Mouse (Mus musculus) frontal cortex, postnatal 10 days (tissue): ENCODE measurements around the gene Aqp2.

Experiments used
- DNase-seq, 2 experiments: peaks; one replicate each; pipeline ENCODE4 v3.0.0; 2022; ENCODE audit warnings: low spot score in 2 of 2, mixed read lengths in 1 of 2

Gene Aqp2

GRCm38 (mm10) chr15:99590429-99591084, 11.7 kb downstream of the Aqp2 start, which contains the start of gene Aqp5:
Gene Aqp5, plus strand, starts transcription at chr15:99590782.
- DNase-seq = no peak

- DNase-seq = no peak
These were observed 13.3 kb downstream of the Aqp2 start for GRCm38 (mm10) chr15:99592177-99592576.

- DNase-seq = no peak
These were observed 14.0 kb downstream of the Aqp2 start for GRCm38 (mm10) chr15:99592877-99593276.

DNA sequence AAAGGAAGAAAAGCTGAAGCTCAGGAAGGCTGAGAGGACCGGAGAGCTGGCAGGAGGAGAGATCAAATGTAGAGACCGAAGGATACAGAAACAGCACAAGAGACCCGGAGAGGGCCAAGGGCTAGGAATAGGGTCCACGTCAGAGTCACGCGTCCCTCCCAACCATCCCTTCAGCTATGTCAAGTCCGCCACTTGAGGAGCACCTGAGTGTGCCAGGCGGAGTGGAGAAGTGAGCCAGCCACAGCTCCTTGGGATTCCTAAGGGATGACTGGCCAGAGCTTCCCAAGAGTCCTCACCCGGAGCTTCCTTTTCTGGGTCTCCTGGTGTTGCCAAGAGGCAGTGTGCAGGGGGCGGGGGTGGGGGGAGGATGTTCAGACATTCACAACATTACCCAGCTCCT, 16.1 kb downstream of the Aqp2 start:
- DNase-seq = no peak

GRCm38 (mm10) chr15:99596056-99596687, 17.3 kb downstream of the Aqp2 start:
- DNase-seq = peak; percentile 79 to 87

DNA sequence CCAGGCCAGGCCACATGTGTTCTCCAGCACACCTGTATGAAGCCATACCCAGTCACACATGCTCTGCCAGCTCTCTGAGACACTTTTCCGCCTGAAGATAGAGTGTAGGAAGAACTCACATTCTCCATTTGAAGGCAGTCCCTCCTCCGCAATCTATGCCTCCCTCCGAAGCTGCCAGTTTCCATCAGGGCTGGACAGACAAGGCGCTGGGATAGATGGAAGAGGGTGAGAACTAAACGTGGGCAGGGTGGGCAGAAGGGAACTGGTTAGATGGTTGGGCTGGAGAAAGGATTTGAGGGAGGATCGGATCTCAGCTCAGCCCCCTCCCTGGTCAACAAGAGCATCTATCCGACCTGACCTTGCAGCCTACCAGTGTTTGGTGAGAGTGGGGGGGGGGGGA, 18.0 kb downstream of the Aqp2 start:
- no peak for DNase-seq

DNA sequence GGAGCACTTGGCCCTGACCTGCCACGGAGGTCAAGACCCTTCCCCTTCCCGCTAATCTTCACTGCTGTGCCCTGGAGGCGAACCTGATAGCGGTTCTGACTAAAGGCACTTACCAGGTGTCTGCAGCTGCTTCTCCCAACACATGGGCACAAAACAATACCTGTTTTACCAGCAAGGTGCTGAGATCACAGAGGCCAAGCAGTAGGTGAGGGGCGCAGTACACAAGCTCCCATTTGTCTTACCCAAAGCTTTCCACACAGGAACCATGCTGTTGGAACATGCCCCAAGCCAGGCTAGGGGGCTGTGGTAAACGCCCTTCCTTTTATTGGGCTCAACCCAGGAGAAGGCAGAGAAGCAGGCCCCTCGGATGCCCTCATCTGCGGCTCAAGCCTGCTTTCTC, 18.7 kb downstream of the Aqp2 start:
- no peak for DNase-seq

- peak in 1 of 2 experiments; percentile 54 for DNase-seq
These were observed 20.6 kb downstream of the Aqp2 start for GRCm38 (mm10) chr15:99599245-99600070.

DNA sequence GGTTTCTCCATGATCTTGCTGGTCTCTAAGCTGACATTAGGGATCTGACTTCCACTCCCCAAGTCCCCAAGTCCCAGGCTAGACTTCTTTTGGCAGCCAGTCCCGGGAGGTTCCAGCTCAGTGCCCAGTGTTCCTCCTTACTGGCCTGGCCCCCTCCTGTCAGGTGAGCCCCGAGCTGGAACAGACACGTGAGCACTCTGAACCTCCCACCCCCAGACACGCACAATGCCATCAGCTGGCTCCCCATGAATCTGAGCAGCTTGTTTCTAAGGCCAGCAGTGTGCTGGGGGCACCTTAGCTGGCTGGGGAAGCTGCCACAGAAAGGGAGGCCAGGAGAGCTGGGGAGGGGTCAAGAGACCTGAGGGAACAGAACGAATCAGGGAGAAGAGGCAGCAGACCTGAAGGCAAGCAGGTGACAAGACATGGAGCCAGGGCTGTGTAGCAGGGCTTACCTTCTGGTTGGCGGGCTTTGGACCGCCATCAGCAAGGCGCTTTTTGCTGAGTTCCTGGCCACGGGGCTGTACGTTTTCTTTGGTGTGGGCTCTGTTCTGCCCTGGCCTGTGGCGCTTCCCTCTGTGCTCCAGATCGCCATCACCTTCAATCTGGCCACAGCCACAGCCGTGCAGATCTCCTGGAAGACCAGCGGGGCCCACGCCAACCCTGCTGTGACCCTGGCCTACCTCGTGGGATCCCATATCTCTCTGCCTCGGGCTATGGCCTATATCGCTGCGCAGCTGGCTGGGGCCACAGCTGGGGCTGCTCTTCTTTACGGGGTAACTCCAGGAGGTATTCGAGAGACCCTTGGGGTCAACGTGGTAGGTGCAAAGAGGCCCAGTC, 22.3 kb downstream of the Aqp2 start, which contains the start of gene Aqp6:
Gene Aqp6 (plus strand): TSS at position 415 of the 837 bp plus-strand sequence.
- peak in 1 of 2 experiments; percentile 7 for DNase-seq

- DNase-seq = no peak
These were observed 22.9 kb downstream of the Aqp2 start for GRCm38 (mm10) chr15:99601823-99602120.

DNA sequence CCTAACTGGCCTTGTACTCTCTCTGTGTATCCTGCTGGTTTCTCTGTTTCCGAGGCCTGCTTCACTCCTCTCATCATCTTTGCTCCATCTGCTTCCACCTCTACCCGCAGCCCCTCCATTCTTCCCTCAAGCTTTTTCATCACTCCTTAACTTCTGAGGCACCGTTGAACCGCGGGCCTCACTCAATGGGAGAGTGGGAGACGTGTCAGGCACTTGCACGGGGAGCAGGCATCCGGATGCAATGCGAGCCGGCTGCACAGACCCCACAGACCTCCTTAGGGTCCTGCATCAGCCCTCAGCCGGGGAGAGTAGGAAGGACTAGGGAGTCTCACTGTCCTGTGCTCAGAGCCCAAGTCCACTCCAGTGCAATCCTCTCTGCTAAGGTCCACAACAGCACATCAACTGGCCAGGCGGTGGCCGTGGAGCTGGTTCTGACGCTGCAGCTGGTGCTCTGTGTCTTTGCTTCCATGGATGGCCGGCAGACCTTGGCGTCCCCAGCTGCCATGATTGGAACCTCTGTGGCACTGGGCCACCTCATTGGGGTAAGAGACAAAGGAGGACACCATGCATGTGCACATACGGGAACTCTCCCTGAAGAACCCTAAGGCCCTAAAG, 23.5 kb downstream of the Aqp2 start:
- peak in 1 of 2 experiments; percentile 5 for DNase-seq

GRCm38 (mm10) chr15:99603216-99603615, 24.4 kb downstream of the Aqp2 start:
- DNase-seq = peak in 1 of 2 experiments; percentile 7

- peak in 1 of 2 experiments; percentile 8 for DNase-seq
These were observed 26.7 kb downstream of the Aqp2 start for GRCm38 (mm10) chr15:99605595-99605994.

DNA sequence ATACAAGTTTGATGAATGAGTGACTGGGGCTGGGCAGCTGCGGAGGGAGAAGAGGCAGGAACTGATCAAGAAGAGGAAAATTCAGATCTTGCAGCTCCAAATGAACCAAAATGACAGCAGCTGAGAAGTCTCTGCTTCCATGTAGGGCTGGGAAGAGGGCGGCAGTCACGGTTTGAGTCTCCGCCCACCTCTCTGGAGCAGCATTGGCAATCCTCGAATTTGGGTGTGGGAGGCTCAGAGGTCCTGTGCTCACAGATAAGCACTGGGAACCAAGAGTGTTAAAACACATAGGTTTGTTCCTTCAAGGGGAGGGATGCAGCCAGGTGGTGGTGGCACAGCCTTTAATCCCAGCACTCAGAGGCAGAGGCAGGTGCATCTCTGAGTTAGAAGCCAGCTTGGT, 27.7 kb downstream of the Aqp2 start:
- peak in 1 of 2 experiments; percentile 26 for DNase-seq

DNA sequence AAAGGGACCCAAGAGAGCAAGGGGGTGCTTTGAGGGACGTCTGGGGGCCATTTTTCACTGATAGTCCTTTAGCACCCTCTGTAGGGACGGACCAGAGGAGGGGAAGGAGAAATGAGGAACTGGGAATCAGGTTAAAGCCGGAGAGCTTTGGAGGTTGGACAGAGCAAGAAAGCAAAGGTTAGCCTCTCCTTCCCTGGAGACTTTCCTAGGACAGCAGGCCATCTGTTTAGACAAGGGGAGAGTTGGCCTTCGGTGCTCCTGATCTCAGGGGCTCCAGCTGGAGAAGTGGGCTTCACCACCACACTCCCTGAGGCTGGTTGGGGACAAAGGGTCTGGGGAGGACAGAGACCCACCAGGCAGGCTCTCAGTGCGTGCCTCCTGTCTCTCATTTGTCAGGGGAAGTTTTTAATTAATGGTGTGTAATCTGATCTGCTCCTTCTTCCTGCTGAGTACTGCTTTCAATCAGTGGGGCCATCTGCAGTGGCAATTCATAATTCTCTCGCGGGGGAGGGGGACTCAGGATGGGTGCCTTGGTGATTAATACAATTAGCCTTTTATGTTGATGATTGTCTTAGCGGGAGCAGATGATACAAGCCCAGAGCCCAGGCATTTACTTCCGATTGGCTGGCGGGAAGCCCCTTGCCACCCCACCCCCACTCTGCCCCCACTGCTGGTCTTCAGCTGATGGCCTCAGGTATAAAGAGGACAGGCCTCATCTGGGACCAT, 28.7 kb downstream of the Aqp2 start:
- peak in 1 of 2 experiments; percentile 7 for DNase-seq

GRCm38 (mm10) chr15:99608382-99609125, 29.7 kb downstream of the Aqp2 start:
- no peak for DNase-seq

GRCm38 (mm10) chr15:99611563-99611962, 32.7 kb downstream of the Aqp2 start:
- peak in 1 of 2 experiments; percentile 14 for DNase-seq

- no peak for DNase-seq
These were observed 35.4 kb downstream of the Aqp2 start for GRCm38 (mm10) chr15:99614273-99614672.

- DNase-seq = no peak
These were observed 35.9 kb downstream of the Aqp2 start for GRCm38 (mm10) chr15:99614753-99615152.

DNA sequence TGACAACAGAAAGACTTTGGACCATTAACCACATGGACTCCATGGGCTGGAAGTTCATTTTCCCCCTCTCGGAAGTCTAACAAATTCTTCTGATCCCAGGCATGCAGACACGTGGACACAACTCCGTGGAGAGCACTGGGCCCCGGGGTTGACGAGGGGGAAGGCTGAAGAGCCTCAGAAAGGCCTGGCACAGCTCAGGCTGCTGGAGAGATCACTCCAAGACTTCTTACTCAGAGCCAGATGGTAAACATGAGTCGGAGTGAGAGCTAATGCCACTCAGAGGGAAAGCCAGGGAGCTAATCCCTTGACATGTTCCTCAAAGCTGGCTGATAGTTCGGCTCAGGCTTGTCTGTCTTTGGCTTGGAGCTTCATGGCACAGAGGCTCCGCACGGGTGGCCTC, 36.4 kb downstream of the Aqp2 start:
- DNase-seq = no peak
